Mouse (Mus musculus): ENCODE measurements around the gene Tmem116. TPM values are rescaled to one million over a fixed set of nuclear protein-coding genes. Genes with fewer than 3 reads are reported as not detected.
A peak's percentile ranks its signal among the peaks of the same experiment; 100 is the strongest.

The Tmem116 gene
- total RNA-seq (2021), result 10 to 100 TPM; 12.0 to 14.9 TPM
- long read RNA-seq, experiment 1, partial matches to known transcripts, result 0 of 18 reads
- long read RNA-seq, experiment 1, other reads (novel, unspliced or antisense), result 15 of 18 reads
- long read RNA-seq, experiment 2, partial matches to known transcripts, result 0 of 7 reads
- long read RNA-seq, experiment 2, other reads (novel, unspliced or antisense), result 6 of 7 reads

DNA sequence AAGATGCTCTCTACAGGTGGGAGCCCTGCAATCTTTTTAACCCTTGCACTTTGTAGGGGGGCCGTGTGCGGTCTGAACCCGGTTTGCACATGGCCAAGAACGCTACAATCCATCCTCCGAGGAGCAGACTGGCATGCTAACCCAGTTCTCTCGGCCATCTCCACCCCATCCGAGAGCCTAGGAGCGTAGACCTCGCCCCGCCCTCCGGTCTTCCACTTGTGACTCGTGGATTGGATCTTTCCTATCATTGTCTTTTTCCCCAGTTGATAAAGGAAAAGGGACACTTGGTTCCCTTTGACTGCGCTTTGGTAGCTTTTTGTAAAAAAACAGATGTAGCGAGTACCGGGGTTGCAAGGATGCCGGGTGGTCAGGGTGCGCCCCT lies at the start of gene Tmem116:
Tmem116 (plus strand) TSS at position 250 of the 382 bp plus-strand sequence.
- peak; percentile 40 to 45 for DNase-seq

DNA sequence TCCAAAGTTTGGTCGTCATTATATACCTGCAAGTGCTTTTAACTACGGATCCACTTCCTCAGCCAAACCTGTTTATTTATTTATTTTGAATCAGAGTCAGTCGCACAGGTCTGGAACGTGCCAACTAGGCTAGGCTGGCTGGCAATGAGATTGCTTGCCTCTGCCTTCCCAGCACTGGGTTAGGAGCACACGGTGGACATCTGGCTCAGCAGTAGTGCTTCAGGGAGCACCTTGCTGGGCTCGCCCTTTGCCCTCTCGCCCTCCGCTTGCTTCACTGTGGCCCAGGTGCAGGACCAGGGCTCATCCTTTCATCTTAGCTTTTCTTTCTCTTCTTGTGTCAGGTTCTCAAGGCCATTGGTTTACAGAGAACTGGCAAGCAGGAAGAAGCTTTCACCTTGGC lies 43.8 kb upstream of the Tmem116 start:
- DNase-seq, result peak in 1 of 2 experiments; percentile 29

DNA sequence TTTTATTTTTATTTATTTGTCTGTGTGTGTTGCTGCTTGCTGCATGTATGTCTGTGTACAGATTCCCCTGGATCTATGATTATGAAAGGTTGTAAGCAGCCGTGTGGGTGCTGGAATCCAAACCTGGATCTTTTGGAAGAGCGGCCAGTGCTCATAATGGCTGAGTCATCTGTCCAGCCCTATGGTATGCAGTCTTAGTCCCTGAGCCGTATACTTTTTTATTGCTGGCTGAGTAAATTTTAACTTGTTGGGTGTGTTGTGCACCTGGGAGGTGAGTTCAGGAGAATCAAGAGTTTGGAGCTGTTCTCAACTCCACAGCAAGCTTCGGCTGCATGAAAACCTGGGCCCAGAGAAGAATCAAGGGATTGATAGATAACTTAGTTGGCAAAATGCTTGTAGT lies 40.7 kb upstream of the Tmem116 start:
- no peak for DNase-seq

DNA sequence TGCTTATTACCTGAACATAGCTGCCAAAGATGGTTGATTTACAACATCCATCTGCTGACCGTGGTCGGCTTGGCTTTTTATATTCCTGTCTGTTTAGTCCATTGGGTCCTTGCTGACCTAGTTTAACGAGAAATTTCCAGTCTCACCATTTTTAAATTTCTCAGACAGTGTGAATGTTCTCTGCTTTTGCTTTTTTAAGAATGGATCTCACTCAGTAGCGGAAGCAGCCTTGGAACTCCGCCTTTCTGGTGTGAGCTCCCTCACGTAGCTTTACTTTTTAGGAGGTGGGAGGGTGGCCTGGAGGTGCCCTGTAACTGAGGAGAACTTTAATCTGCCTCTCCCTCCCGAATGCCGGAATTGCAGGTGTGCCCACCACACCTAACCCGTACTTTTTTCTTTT lies 31.0 kb upstream of the Tmem116 start:
- DNase-seq, result no peak

GRCm38 (mm10) chr5:121422787-121423186 lies 28.9 kb upstream of the Tmem116 start:
- DNase-seq, result no peak

DNA sequence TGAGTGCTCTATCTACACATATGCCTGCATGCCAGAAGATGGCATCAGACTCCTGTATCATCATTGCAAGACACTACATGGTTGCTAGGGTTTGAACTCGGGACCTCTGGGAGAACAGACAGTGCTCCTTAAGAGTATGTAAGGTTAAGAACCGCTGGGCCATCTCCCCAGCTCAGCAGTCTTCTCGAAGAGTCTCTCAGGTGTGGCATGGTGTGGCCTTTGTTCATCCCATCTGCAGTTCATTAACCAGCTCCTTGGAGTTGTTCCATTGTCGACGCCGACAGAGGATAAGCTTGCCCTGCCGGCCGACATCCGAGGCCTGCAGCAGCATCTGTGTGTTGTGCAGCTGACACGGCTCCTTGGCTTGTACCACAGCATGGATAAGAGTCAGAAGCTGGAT lies 28.4 kb upstream of the Tmem116 start:
- no peak for DNase-seq

DNA sequence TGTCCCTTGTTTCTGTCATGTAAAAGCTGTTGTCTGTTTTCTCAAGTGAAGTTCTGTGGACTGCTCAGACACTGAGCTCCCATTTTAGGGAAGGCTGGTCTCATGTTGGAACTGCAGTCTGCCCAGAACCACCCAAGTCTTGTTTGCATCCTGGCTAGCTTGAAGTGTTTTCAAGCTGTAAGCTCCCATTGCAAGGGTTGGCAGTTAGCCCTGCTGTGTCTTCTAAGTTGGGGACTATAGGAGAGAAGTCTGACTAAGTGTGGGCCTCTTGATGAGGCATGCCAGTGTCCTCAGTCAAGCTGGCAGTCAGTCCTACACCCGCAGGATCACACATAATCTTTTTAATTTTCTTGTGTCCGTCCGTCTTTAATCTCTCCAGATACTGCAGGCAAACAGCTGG lies 22.7 kb upstream of the Tmem116 start:
- no peak for DNase-seq

DNA sequence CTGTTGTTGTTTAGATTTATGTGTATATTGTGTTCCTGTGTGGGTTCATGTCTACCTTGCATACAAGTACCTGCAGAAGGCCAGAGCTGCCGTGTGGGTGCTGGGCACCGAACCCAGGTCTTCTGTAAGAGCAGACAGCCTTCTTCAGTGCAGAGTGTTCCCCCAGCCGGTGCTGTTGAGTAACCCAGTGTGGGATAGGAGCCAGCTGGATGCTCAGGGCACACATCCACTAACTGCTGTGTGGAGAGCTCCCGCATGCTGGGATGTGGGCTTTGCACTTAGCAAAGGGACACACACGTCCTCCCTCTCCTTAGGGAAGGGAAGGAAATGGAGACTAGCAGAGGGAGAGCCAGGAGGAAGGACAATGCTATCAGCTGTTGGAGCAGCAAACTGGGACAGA lies 13.6 kb upstream of the Tmem116 start:
- DNase-seq, result peak in 1 of 2 experiments; percentile 40

DNA sequence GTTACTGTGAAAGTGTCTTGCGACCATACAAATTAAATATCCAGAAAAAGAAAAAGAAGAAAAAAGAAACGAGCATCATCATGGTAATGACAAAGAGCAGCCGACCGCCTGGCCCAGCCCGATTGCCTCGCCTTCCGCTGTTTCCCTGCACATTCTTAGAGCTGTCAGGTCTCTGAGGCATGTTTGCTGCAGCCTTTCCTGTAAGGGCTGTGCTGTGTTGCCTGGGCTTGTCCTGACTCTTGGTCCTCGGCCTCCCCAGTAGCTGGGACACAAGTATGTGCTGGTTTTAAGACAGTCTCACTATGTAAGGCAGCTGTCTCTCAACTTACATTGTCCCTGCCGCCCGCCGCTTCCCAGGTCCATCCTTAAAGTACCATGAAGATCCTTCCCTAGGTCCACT lies 12.9 kb upstream of the Tmem116 start:
- DNase-seq, result no peak

DNA sequence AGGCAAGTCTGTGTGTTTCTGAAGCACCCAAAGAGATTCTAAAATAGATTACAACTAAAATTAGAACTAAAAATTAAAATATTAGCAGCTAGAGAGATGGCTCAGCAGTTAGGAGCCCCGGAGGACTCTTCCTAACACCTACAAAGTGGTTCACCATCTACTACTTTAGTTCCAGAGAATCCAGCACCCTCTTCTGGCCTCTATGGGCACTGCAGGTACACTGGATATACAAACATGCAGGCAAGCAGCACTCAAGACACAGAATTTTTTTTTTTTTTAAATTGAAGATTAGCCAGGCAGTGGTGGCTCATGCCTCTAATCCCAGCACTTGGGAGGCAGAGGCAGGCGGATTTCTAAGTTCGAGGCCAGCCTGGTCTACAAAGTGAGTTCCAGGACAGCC lies 8.1 kb upstream of the Tmem116 start:
- DNase-seq, result peak in 1 of 2 experiments; percentile 34

- DNase-seq, result no peak
Measured at GRCm38 (mm10) chr5:121444870-121445269, 6.8 kb upstream of the Tmem116 start.

- DNase-seq, result no peak
Measured at GRCm38 (mm10) chr5:121448450-121448849, 3.2 kb upstream of the Tmem116 start.

DNA sequence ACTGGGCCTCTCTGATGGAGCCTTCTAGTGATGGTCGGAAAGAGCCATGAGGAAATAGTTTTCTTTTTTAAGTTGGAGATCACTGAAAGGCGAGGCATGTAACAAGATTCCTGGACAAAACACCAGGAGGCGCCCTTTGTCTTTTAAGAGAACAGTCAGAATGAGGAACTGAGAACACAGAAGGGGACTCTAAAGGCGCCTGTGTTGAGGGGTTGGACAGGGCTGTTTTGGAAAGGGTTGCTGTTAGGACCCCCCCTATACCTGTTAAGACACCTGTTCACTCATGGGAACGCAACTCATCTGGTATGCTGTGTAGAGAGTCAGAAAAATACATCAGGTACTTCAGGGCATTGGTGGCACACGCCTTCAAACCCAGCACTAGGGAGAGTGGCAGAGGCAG lies 1.7 kb upstream of the Tmem116 start:
- peak; percentile 54 to 76 for DNase-seq

- DNase-seq, result no peak
Measured at GRCm38 (mm10) chr5:121450476-121450875, 1.2 kb upstream of the Tmem116 start.

- DNase-seq, result peak; percentile 27 to 57
Measured at GRCm38 (mm10) chr5:121451203-121451602, 490 bp upstream of the Tmem116 start.

GRCm38 (mm10) chr5:121452026-121452869 lies 555 bp downstream of the Tmem116 start, which contains the start of gene Erp29:
TSS of gene Erp29 (minus strand) at chr5:121452506.
- DNase-seq, result peak; percentile 98 to 99

GRCm38 (mm10) chr5:121452906-121453305 lies 1.2 kb downstream of the Tmem116 start:
- peak in 1 of 2 experiments; percentile 70 for DNase-seq

DNA sequence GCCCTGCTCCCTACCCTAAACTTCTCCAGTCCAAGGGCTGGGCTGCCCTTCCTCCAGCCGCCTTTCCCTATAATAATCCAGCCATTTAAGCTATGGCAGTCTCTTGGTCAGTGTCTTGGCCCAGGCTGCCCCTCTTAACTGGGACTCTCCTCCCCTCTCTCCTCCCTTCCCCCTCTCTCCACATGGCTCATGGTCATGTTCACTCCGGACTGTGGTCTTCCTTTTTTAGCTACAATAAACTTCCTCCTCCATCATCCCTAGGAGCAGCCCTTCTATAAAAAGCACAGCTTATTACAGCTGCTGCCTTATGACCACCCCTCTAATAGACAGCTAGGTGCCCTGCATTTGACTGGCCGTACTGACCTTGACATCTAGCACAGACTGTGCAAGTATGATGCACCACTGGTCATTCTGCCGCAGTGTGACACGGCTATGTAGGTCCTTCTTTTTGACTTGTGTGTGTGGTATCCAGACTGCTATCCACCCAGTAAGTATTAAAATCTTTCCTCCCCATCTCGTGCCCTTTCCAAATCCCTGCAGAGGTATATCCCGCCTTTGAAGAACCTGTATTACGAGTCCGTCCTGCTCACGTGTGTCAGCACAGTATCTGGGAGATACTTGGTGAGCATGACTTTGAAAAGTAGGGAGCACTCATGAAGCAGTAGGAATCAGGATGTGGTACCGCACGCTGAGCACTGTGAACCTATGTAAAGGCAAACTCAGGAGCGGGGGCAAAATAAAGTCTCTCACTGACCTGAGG lies 2.2 kb downstream of the Tmem116 start:
- DNase-seq, result peak; percentile 44 to 56

GRCm38 (mm10) chr5:121454503-121454782 lies 2.8 kb downstream of the Tmem116 start:
- DNase-seq, result no peak

- no peak for DNase-seq
Measured at GRCm38 (mm10) chr5:121455510-121456265, 4.0 kb downstream of the Tmem116 start.

- no peak for DNase-seq
Measured at GRCm38 (mm10) chr5:121461339-121462170, 9.9 kb downstream of the Tmem116 start.

DNA sequence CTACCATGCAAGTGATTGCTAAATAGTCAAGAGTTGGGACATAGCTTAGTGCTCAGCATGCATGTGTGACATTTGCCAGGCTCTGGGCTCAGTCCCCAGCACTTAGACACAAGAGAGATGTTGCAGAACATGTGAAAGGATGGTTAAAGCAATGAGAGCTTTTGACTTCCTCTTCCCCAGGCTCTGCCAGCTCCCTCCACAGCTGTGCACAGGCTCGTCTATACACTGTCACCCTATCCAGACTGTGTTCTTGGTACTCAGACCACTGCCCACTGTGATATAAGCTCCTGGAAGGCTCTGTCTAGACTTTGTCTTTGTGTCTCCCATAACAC lies 10.4 kb downstream of the Tmem116 start:
- DNase-seq, result no peak
